Mouse (Mus musculus): ENCODE data around the gene Twnk.
"Not testable (repeated sequence)": the region's sequence is repeated elsewhere in the genome, so short reads cannot be mapped to it uniquely, and the experiment has no call there.

The Twnk gene

DNA sequence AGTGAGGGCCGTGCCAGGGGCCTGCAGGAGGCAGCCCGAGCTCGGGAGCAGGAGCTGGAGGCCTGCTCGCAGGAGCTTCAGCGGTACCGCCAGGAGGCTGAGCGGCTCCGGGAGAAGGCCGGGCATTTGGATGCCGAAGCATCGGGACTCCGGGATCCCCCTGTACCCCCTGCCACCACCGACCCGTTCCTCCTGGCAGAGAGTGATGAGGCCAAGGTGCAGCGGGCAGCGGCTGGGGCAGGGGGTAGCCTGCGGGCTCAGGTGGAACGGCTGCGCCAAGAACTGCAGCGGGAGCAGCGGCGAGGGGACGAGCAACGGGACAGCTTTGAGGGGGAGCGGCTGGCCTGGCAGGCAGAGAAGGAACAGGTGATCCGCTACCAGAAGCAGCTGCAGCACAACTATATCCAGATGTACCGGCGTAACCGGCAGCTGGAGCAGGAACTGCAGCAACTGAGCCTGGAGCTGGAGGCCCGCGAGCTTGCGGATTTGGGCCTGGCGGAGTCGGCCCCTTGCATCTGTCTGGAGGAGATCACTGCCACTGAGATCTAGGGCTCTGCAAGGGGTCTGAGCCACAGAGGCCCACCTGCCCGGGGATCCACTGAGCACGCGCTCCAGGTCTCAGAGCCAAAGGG lies 20.6 kb downstream of the Twnk start:
- DNase-seq = no peak

DNA sequence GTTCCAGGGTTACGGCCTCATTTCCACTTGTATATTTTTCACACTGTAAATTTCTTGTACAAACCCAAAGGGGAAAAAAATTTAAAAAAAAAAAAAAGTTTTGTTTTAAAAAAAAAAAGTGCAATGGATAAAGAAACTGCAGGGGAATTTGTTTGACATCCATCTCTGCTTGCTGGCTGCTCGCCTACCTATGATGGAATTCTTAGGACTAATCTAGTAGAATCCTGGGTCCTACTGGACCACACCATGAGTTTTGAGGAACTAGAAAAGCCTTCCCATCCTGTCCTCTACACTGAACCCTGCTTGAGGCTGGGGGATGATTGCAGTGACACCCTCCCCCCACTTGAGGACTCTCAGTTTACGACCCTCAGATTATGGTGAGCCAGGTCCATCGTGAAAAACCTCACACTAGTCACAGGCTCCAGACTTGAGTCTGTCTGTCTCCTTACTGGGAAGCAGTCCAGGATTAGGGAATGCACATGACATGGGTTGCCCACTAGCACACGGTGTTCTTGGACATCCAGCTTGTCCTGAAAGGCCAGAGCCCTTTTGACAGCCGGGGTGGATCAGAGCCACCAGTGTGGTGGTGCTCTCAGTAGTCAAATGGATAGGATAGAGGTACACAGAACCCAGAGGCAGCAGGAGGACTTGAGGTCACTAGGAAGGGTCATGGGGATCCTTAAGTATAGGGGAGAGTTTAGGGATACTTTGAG lies 21.7 kb downstream of the Twnk start:
- no peak for DNase-seq

- DNase-seq = no peak
Observed at GRCm38 (mm10) chr19:45027848-45028247, 22.4 kb downstream of the Twnk start.

DNA sequence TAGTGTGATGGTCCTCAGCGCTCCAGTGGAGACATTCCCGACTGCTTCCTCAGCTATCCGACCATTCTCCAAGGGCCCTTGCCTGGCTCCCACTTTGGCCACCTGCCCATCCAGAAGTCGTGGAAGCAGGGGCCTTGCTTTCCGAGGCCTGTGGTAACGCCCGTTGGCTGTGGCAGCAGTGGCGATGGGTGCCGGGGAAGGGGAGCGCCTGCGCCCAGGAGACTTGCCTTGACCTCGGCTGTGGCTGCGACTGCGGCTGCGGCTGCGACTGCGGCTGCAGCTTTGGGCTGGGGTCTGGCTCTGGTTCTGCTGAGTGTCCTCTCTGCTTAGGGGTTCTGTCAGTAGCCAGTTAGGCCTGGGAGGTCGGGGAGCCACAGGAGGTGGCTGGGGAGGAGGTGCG lies 23.3 kb downstream of the Twnk start:
- DNase-seq = no peak

DNA sequence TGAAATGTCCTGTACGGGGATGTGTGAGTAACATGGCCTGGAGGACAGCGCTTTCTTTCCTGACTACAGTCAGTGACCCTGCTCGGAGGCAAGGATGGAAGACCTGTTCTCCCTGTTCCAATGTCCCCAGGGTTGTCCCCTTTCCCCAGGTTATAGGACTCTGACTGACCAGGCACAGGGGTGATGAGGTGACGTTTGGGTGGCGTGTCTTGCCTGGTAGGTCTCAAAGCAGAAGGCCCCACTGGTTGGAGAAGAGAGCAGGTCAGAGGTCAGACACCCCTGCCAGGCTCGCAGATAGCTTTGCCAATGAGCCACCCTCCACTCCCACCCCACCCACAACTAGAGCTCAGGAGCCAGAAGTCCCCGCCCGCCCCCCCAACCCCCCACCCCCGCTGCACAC lies 24.1 kb downstream of the Twnk start:
- no peak for DNase-seq

GRCm38 (mm10) chr19:45030111-45030510 lies 24.6 kb downstream of the Twnk start:
- peak; percentile 62 to 87 for DNase-seq

DNA sequence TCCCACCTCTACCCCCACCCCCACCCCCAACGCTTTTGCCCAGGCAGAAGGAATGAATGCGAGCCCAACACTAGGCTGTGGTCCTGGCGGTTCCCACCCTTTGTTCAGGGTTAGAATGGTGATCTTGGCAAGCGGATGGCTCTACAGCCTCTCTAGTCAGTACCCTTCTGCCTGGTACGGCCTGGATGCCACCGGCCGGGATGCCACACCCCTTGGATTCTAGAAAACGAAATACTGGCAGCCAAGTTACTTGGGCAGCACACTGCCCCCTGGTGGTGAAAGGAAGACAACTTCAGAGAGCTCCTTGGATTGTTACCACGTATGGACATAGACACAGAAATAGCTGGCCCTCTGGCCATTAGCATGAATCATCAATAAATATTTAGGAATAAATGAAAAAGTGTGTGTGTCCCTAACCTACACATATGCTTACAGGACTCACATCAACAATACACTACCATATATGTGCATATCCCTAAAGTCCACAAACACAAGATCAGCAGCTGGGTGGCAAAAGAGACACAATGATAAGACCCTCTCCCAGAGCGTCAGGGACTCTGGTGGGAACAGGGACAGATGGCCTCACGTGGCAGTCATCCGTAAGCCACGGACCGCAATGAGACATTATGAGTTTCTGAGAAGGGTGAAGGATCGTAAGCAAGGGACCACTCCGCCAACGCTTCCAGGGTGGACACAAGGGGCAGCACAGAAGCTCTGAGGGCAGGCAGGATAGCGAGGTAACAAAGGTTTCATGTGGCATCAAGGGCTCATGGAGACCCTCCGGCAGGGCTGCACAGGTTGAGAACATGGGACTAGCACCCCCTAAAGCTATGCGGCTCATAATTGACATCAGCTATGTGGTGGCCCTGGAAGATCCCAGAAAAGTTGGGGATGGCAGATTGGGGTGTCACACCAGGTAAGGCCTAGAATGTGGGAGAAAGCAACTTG lies 25.6 kb downstream of the Twnk start:
- peak; percentile 89 to 91 for DNase-seq

- peak; percentile 81 to 87 for DNase-seq
Observed at GRCm38 (mm10) chr19:45031780-45032179, 26.3 kb downstream of the Twnk start.

- DNase-seq = peak in 1 of 2 experiments; percentile 49
Observed at GRCm38 (mm10) chr19:45032570-45033332, 27.3 kb downstream of the Twnk start.

GRCm38 (mm10) chr19:45036867-45037266 lies 31.4 kb downstream of the Twnk start:
- DNase-seq = peak in 1 of 2 experiments; percentile 81

GRCm38 (mm10) chr19:45038198-45038597 lies 32.7 kb downstream of the Twnk start:
- DNase-seq = not testable (repeated sequence)

- no peak for DNase-seq
Observed at GRCm38 (mm10) chr19:45040214-45040613, 34.8 kb downstream of the Twnk start.

GRCm38 (mm10) chr19:45044389-45044927 lies 39.0 kb downstream of the Twnk start:
- DNase-seq = no peak

DNA sequence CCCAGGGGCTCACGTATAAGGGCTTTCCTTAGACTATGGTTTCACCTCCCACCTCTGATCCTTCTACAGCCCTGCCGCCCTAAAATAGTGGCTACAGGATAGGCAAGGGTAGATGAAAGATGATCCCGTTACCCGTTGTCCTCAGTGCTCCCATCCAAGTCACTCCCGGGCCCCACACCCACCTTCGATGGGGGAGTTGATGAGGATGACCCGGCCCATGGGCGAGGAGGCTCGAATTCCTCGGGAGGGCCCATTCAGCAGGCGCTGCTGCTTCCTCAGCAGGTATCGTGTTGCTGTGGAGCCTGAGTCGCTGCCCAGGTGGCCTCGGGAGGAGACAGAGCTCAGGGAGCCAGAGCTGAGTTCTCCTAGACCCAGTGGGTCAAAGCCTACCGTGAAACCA lies 39.8 kb downstream of the Twnk start:
- DNase-seq = no peak

GRCm38 (mm10) chr19:45045651-45046050 lies 40.2 kb downstream of the Twnk start, which contains the start of gene Pdzd7:
Pdzd7 (minus strand) TSS chr19:45045717.
- no peak for DNase-seq

DNA sequence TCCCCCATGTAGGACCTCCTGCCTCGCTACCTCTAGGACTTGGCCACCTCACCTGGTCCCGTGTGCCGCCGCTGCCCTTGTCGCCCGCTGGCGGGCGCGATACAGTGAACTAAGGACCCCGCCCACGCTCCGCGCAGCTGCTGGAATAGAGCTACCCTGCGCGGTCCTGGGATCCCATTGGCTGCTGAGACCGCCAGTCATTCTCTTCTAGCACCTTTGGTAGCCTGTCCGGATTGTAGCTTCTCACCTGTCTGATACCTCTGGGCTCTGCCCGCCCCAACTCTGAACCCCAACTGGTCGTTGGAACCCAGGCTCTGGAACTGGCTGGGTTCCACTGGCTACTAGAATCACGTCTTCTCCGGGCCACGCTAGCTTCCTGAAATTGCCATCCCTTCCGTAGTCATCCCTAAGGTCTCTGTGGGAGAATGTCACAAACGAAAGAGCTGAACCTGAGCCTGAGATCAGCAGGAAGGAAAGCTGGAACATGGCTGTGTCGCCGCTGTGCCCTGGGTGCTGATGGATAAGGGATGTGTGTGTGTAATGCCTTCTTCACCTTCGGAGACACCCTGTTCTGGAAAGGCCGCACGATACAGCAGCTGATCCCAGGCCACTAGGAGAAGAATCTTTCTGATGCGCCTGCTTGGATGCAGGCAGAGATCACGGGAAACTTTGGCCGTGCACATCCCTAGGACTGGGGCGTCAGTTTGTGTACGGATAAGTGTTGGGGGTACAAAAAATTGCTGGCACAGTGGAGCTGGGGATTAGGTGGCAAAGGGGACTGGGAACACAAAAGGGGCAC lies 41.3 kb downstream of the Twnk start:
- DNase-seq = peak; percentile 93 to 94

GRCm38 (mm10) chr19:45047417-45047934 lies 42.0 kb downstream of the Twnk start, which contains the start of gene Sfxn3:
Sfxn3 (plus strand) TSS chr19:45047503.
- peak; percentile 95 to 96 for DNase-seq

DNA sequence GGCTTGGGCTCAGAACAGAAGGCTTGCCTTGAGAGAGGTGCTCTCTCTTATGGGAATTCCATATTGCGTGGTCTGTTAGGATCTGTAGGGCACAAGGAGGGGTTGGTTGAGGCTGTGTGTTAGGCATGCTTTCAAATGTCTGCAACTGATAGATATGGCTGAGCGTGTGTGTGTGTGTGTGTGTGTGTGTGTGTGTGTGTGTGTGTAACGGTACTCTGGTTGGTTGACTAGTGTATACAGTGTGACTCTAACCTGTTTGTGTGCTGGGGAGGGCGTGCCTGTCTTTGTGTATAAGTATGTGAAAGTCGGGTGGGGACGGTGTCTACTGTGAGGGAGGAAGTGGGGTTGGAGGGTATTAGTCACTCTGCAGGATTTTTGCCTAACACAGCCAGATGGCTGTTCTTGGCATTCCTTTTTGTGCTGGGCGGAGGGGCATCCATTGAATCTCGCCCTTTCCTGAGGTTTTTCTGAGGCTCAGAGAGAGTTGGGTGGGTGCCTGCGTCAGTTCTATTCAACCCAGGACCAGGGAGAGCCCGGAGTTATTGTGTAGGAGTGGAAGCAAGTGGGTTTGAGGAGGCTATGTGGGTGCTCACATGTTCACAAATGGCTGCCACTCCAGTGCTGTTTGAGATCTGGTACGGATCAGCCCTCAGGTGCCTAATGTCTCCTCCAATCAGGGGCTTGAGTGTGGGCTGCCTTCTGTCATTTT lies 42.6 kb downstream of the Twnk start:
- DNase-seq = peak; percentile 51 to 57

DNA sequence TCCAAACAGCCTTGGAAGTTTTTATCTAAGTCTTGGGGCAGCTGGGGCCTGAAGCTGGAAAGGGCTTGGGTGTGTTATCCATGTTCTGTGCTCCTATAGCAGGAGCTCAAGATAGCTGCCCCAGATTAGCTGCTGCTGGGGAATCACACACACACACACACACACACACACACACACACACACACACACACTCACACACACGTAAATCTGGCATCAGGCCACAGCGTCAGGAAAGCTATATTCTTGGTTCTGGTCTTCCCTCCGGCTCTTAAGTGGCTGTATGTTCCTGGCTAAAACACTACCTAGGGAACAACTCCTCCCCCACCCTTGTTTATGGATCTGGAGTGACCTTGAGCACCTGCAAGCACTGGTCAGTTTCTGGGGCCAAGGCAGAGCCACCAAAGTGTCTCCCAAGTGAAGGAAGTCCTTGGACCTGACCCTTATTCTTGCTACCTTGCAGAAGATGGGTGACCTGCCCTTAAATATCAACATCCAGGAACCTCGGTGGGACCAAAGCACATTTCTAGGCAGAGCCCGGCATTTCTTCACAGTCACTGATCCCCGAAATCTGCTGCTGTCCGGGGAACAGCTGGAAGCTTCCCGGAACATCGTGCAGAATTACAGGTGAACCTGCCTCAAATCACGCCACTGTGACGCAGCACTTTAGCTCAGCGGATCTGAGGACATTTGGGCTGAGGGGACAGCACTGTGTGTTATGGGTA lies 43.3 kb downstream of the Twnk start:
- DNase-seq = peak in 1 of 2 experiments; percentile 43

DNA sequence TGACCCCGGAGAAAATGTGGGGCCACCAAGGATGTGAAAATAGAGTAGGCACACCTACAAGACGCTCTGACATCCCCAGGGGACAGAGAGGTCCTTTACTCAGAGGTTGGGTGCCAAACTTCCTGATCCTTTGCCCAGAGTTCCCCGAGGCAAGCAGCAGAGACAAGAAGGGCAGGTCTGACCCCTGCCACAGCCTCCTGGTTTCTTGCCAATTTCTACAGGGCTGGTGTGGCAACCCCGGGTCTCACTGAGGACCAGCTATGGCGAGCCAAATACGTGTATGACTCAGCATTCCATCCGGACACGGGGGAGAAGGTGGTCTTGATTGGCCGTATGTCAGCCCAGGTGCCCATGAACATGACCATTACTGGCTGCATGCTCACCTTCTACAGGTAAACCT lies 44.1 kb downstream of the Twnk start:
- no peak for DNase-seq

Measured in kidney, postnatal 36 days (tissue).